Mouse (Mus musculus) small intestine, adult 2 months (tissue): Measurements from ENCODE around the gene Hist1h4h. TPM values are rescaled to one million over a fixed set of nuclear protein-coding genes. Genes with fewer than 3 reads are reported as not detected.
"Not testable (repeated sequence)": the region's sequence is repeated elsewhere in the genome, so short reads cannot be mapped to it uniquely, and the experiment has no call there.

ENCODE experiments used
- H3K27ac ChIP-seq: fragments of 200-500 bp; 2 replicates; pipeline ENCODE4 v1.5.1; 2012; ENCODE audit warnings: low read depth, low read length, control low read depth, inconsistent platforms; ENCODE audit not compliant: insufficient read depth
- H3K27me3 ChIP-seq: fragments of 200-500 bp; 2 replicates; pipeline ENCODE4 v1.6.1; 2012; ENCODE audit warnings: mild to moderate bottlenecking, moderate library complexity, low read length, inconsistent platforms; ENCODE audit not compliant: control insufficient read depth, insufficient read depth
- H3K36me3 ChIP-seq: fragments of 200-500 bp; 2 replicates; pipeline ENCODE4 v1.6.1; 2012; ENCODE audit warnings: mild to moderate bottlenecking, low read length, control low read depth, inconsistent platforms; ENCODE audit not compliant: control insufficient read depth, insufficient read depth
- H3K4me1 ChIP-seq: fragments of 200-500 bp; 2 replicates; pipeline ENCODE4 v1.6.1; 2012; ENCODE audit warnings: low read length, inconsistent platforms, mixed read lengths; ENCODE audit not compliant: control insufficient read depth, insufficient read depth, insufficient read length
- H3K4me3 ChIP-seq: fragments of 200-500 bp; 2 replicates; pipeline ENCODE4 v1.5.1; 2012; ENCODE audit warnings: low read depth, mild to moderate bottlenecking, control low read depth, inconsistent platforms, low read length, moderate library complexity
- CTCF ChIP-seq: fragments of 200-500 bp; IDR thresholded peaks from 2 replicates; pipeline ENCODE4 v1.5.1; 2012; ENCODE audit warnings: low read depth, mild to moderate bottlenecking, control low read depth, inconsistent platforms, low read length, moderate library complexity, mixed read lengths; ENCODE audit not compliant: insufficient replicate concordance, insufficient read length; ENCODE audit errors: extremely low read depth
- POLR2A ChIP-seq: fragments of 200-500 bp; IDR thresholded peaks from 2 replicates; pipeline ENCODE4 v1.6.1; 2012; ENCODE audit warnings: low read depth, mild to moderate bottlenecking, control low read depth, inconsistent platforms, low read length, moderate library complexity
- WGBS: fragments of 180-500 bp; shearing (Covaris S2); methylation state at CpG from one replicate; pipeline ENCODE4 v1.1.7; 2018; 5-methylcytosine and 5-hydroxymethylcytosine counted together
- polyA plus RNA-seq: library from polyadenylated mRNA; depleted of rRNA; stranded (reverse); fragments of >200 nt; gene quantifications from 2 replicates; pipeline ENCODE4 v1.2.3, GENCODE M21; 2012

Hist1h4h gene
- polyA plus RNA-seq, 1 experiment = 39.6 TPM

DNA sequence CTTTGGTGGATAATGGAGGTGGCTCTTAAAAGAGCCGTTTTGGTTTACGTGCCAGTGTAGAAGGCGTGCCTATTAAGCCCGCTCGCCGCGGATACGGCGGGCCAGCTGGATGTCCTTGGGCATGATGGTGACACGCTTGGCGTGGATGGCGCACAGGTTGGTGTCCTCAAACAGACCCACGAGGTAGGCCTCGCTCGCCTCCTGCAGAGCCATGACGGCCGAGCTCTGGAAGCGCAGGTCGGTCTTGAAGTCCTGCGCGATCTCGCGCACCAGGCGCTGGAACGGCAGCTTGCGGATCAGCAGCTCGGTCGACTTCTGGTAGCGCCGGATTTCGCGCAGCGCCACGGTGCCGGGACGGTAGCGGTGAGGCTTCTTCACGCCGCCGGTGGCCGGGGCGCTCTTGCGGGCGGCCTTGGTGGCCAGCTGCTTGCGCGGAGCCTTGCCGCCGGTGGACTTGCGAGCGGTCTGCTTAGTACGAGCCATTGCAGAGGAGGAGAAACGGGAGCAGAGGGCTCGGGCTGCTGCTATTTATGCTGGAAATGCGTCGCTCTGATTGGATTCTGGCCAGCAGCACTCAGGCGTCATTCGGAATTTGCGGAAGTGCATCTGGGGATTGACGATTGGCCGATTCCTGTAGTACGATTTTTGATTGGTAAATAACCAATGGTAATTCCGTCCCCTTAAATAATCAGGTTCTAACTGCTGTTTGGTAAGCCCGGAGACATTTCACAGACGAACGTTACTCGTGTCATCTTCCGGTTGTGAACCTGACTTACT lies 31.2 kb downstream of the Hist1h4h start, which contains the start of gene Hist1h3e:
Hist1h3e (minus strand) TSS at position 487 of the 777 bp plus-strand sequence.
- H3K36me3 ChIP-seq, H3K27me3 ChIP-seq, H3K4me1 ChIP-seq: not testable (repeated sequence)
- Histone ChIP-seq H3K4me3 (peak within 1 kb of the TSS; percentile 93), H3K27ac (peak within 1 kb of the TSS; percentile 93)
- peak; percentile 97 for TF ChIP-seq POLR2A
- under 1% methylated on average over 65 of the region's 67 CpGs for WGBS

DNA sequence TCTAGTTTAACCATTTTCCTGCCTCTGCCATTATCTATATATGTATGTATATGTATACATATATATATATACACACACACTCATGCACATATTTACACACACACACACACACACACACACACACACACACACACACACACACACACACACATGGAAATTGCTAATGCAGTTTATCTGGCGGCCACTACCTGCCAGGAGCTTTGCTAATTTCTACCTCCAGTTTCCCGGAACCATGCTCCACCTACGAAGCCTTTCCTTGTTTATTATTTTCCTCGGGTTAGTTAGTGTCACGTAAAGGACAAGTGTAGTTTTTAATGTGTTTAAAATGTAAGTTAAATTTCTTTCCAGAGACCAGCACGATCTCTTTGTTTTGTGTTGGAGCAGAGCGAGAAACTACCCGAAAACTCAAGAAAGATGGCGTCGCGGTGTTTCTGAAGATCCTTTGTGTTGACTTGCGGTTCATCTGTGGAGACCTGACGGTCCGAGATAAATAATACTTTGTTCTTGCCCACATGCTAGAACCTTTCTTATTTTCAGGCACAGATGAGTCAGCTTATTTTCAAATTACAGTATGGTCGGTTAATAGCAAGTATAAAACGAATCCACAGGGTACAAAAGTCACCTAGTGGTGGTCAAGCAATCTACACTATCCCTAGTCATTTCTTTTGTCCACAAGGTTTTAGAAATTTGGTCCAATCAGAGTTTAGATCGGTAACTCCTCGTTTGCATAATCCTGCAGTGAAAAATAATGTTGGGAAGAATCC lies 32.0 kb downstream of the Hist1h4h start:
- under 1% methylated on average over 18 of the region's 18 CpGs for WGBS
- Histone ChIP-seq H3K4me3 (peak overlapping the region; percentile 39), H3K36me3 (no peaks in the 10 kb centered on the region), H3K27me3 (no peaks in the 10 kb centered on the region), H3K4me1 (peaks cover 2% of the 10 kb centered on the region; the same call in 1 of the 2 replicates), H3K27ac (peak overlapping the region; percentile 93)
- TF ChIP-seq POLR2A (no peak), CTCF (no peak)

DNA sequence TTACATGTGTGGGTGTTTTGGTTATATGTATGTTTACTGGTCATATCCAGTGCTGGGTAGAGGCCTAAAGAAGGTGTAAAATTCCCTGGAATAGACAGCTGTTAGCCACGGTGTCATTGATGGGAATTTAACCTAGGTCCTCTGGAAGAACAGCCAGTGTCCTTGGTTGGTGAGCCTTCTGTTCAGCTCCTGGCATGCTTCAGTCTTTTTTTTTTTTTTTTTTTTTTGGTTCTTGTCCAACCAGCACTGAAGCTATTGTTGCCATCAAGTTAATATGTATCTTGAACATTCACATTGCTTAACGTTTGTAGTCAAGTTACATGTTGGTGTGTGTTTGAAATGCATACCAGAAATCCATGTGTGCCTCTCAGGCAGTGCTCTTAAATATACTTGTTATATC lies 33.6 kb downstream of the Hist1h4h start:
- TF ChIP-seq POLR2A (no peak), CTCF (no peak)
- WGBS = 69% methylated on average over 2 of the region's 2 CpGs
- Histone ChIP-seq H3K27me3 (no peaks in the 10 kb centered on the region), H3K36me3 (no peaks in the 10 kb centered on the region), H3K27ac (no peak overlapping the region), H3K4me3 (no peak overlapping the region), H3K4me1 (peaks cover 2% of the 10 kb centered on the region; the same call in 1 of the 2 replicates)

DNA sequence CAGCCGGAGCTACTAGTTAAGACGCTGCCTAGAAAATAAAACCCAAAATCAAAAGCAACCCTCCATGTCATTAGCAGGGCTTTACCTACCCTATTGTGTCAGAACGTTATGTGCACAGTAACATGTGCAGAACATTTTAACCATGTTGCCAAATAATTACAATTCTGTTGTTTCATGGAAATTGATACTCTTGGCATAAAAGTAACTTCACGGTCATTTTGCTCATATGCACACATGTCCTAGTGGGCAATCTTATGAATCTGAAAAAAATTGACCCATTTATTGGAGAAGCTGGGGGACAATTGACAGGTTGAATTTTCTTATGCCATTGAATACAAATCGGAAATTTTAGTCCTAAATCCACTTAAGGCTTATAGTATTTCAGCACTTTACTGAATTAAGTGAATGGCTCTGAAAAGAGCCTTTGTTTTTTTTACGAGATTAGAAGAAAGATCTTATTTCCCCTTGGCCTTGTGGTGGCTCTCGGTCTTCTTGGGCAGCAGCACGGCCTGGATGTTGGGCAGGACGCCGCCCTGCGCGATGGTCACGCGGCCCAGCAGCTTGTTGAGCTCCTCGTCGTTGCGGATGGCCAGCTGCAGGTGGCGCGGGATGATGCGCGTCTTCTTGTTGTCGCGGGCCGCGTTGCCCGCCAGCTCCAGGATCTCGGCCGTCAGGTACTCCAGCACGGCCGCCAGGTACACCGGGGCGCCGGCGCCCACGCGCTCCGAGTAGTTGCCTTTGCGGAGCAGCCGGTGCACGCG lies 39.6 kb downstream of the Hist1h4h start:
- WGBS = under 1% methylated on average over 28 of the region's 41 CpGs
- H3K4me1 ChIP-seq, H3K36me3 ChIP-seq, H3K27me3 ChIP-seq: not testable (repeated sequence)
- peak overlapping the region; percentile 69 for H3K4me3 ChIP-seq
- peak overlapping the region; percentile 85 for H3K27ac ChIP-seq

DNA sequence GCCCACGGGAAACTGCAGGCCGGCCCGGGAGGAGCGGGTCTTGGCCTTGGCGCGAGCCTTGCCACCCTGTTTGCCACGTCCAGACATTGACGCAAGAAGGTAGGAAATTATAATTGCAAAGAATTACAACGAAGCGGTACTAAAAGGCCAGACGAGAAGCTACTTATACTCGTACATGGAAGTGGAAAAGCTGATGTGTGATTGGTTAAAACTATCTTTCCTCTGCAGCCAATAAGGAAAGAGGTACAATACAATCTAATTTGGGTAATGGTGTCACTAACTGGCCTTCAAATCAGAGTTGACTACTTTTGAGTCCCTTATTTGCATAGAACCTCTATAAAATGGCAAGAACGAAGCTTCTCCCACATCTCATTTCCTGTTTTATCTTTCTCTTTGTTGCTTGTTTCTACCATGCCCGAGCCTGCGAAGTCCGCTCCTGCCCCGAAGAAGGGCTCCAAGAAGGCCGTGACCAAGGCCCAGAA lies 40.2 kb downstream of the Hist1h4h start, which contains the start of the genes Hist1h2ae and Hist1h2bg:
Hist1h2ae (minus strand) TSS at position 199 of the 482 bp plus-strand sequence.
Hist1h2bg (plus strand) TSS at position 375 of the 482 bp plus-strand sequence.
- WGBS = 0% methylated on average over 18 of the region's 18 CpGs
- Histone ChIP-seq H3K27ac (peak within 1 kb of the TSS; percentile 90), H3K4me1 (no peaks in the 10 kb centered on the region), H3K36me3 (no peaks in the 10 kb centered on the region), H3K27me3 (no peaks in the 10 kb centered on the region), H3K4me3 (peak within 1 kb of the TSS; percentile 69)
- TF ChIP-seq POLR2A (no peak; the same call in 1 of the 2 replicates), CTCF (no peak)

DNA sequence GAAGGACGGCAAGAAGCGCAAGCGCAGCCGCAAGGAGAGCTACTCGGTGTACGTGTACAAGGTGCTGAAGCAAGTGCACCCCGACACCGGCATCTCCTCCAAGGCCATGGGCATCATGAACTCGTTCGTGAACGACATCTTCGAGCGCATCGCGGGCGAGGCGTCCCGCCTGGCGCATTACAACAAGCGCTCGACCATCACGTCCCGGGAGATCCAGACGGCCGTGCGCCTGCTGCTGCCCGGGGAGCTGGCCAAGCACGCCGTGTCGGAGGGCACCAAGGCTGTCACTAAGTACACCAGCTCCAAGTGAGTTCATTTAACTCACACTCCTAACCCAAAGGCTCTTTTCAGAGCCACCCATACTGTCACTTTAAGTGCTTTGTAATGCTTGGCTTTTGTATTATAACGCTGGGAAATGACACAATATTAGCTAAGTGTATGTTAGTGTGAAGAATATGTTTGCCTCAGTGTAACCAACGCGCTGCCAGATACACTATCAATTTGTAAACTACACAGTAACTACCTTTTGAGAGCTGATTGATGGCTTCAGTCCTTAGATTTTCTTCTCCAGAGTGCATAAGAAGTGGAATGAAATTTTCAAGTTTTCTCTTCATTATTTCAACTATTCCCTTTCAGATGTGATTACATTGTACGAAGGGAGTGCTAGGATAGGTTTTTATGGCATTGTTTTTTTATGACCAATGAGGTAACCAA lies 40.8 kb downstream of the Hist1h4h start:
- peak overlapping the region; percentile 90 for H3K27ac ChIP-seq
- not testable (repeated sequence) for H3K36me3 ChIP-seq, H3K4me1 ChIP-seq, H3K27me3 ChIP-seq
- WGBS = under 1% methylated on average over 19 of the region's 34 CpGs
- peak overlapping the region; percentile 64 for H3K4me3 ChIP-seq
